Mouse (Mus musculus): ENCODE results near the gene Akr1c12.

- TF ChIP-seq CTCF (IDR thresholded peaks at IDR 0.05; ENCODE audit: extremely low read depth, insufficient read depth, insufficient read length, insufficient replicate concordance), result no peak
- TF ChIP-seq POLR2A (IDR thresholded peaks at IDR 0.05; ENCODE audit: low read depth, low read length), result no peak
These were observed 14.2 kb downstream of the Akr1c12 start for GRCm38 (mm10) chr13:4265047-4265446.
